Mouse (Mus musculus): ENCODE measurements around the gene Rad51.
A peak's percentile ranks its signal among the peaks of the same experiment; 100 is the strongest.

Rad51 gene

DNA sequence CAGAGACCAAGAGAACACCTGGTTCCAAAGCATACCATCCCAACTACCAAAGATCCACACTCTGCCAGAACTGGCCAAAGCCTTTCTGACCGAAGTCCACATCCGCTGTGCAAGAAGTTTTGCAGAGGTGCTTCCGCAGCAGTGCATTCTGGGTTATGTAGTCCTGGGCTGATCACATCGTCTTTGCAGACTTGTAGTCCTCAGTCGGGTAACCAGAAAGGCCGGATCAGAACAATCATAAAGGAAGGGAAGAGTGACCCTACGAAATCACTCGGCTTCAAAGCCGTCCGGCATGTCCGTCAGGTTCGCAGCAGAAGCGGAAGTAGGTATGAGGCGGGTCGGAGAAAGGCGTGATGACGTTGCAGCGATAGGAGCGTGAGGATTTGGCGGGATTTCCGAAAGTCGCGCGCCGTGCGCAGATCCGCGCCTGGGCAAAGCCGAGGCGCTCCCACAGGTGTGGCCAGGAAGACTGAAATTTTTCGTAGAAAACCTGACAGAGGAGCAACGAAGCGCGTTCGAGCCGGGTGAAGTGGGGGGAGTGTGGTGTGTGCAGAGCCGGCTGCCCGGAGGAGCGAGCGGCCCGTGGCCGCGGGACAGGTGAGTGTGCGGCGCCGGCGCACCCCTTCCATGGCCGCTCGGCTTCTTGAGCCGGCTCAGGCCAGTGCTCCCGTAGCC lies at the start of gene Rad51:
TSS of gene Rad51 (plus strand) at position 356 of the 675 bp plus-strand sequence.
- DNase-seq (ENCODE audit: low read depth, low spot score), result peak; percentile 89

DNA sequence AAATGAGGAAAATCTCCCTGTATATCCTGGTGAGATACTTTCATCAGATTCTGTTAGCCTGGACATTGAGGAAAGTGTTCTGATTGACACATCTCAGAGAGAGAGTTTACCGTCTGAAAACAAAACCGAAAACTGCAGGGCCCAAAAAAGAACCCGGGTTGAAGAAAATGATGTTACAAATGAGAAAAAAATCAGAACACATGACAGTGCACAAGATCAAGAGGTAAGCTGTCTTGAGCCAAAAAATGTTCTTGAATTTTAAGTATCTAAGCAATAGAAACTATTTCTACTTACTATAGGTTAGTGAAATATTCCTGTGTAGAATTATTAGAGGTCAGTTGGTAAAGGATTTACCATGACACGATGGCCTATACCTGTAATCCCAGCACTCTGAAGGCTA lies 40.2 kb upstream of the Rad51 start:
- no peak for DNase-seq (ENCODE audit: low read depth, low spot score)

DNA sequence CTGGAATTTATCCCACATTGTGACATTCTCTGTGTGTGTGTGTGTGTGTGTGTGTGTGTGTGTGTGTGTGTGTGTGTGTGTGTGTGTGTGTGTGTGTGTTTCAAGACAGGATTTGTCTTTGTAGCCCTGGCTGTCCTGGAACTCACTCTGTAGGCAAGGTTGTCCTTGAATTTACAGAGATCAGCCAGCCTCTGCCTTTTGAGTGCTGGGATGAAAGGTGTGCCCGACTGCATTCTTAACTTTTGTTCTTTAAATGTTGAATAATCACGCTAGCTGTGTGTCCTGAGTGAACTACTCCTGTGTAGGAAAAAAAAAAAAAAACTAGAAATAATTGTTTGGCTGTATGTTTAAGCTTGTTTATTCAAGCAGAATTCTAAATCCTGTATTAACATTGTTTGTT lies 26.4 kb upstream of the Rad51 start:
- DNase-seq (ENCODE audit: low read depth, low spot score), result no peak

- no peak for DNase-seq (ENCODE audit: low read depth, low spot score)
These were observed 11.0 kb upstream of the Rad51 start for GRCm38 (mm10) chr2:119101552-119101951.

DNA sequence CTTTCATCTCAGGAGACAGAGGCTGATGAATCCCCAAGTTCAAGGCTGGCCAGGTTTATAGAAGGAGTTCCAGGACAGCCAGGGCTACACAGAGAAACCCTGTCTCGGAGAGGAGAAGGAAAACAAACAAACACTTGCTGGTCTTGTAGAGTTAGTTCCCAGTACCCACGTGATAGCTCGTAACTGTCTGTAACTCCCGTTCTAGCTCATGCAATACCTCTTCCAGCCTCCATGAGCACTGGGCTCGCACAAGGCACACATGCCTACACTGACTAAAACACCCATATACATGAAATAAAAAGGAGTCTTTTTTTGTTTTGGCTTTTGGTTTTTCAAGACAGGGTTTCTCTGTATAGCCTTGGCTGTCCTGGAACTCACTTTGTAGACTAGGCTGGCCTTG lies 6.0 kb upstream of the Rad51 start:
- no peak for DNase-seq (ENCODE audit: low read depth, low spot score)

DNA sequence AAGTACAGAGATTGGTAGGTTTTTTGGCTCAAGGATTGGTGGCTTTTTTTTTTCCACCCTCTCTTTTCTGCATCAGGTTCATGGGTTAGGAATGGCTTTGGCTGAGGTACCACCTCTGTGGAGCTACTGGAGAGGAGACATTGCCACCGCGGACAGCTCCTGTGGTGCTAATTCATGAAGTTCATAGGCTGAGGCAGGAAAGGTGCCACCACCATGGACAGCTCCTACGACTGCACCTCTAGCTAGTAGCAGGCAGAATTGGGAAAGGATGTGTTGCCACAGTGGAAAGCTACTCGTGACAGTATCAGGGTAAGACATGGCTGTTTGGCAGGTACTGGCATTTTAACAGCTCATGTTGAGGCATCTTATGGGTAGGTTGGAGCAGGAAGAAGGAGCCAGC lies 4.0 kb upstream of the Rad51 start:
- no peak for DNase-seq (ENCODE audit: low read depth, low spot score)

GRCm38 (mm10) chr2:119111060-119111459 lies 1.5 kb upstream of the Rad51 start:
- DNase-seq (ENCODE audit: low read depth, low spot score), result no peak

- DNase-seq (ENCODE audit: low read depth, low spot score), result peak; percentile 32
These were observed 730 bp downstream of the Rad51 start for GRCm38 (mm10) chr2:119113121-119113925.

DNA sequence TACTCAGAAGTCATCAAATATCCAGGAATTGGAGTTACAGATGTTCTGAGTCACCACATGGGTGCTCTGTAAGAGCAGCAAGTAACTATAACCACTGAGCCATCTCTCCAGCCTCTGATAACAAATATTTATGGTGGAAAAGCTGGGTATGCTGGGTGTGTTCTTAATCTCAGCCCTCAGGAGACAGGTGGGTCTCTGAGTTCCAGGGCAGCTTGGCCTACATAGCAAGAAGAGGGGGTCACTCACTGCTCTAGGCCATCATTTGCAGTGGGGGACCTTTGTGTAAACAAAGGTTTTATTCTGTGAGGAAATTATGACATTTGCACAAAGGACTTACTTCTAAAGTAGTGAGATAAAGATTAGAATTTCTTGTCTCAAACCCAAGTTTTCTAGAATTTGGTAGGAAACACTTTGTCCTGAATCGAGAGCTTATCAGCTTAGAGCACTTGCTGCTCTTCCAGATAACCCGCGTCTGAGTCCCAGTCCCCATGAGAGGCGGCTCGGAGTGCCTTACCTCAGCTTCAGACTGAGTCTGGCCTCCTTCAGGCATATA lies 23.8 kb downstream of the Rad51 start:
- DNase-seq (ENCODE audit: low read depth, low spot score), result no peak

GRCm38 (mm10) chr2:119145199-119145598 lies 32.6 kb downstream of the Rad51 start:
- DNase-seq (ENCODE audit: low read depth, low spot score), result no peak

DNA sequence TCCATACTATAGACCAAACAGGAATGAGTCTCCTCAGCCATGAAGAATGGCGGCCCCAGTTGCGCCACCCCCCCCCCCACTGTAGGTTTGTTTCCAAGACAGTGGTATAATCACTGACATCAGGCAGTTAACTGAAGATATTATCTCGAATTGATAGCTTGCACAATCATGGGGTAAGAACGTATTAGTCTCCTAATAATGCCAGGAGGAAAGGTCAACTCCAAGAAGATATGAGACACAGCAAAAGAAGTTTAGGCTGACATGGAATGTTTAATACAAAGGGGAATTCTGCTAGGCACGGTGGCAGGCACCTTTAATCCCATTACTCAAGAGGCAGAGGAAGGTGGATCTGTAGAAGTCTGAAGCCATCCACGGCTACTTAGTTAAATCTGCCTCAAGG lies 33.8 kb downstream of the Rad51 start:
- no peak for DNase-seq (ENCODE audit: low read depth, low spot score)

GRCm38 (mm10) chr2:119147160-119147678 lies 34.6 kb downstream of the Rad51 start:
- DNase-seq (ENCODE audit: low read depth, low spot score), result no peak

DNA sequence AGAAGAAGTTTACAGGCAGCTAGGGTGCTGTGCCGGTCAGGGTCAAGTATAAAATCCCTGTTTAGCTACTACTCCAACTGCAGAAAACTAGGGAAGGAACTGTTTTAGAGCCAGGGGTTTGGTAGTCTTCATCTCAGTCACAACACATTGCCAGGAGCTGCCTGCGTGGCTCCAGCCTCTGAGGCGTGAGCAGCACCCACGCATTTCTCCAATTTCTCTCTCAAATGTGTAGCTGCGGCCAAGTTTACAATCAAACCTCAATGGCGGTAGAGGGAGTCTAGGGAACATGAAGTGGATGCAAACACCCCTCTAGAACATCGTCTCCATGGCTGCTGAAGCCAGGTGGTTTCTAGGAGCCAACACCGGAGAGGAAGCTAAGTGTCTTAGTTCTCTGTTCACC lies 35.2 kb downstream of the Rad51 start:
- no peak for DNase-seq (ENCODE audit: low read depth, low spot score)

GRCm38 (mm10) chr2:119152255-119152654 lies 39.7 kb downstream of the Rad51 start:
- DNase-seq (ENCODE audit: low read depth, low spot score), result no peak

GRCm38 (mm10) chr2:119154683-119155082 lies 42.1 kb downstream of the Rad51 start:
- DNase-seq (ENCODE audit: low read depth, low spot score), result no peak

- no peak for DNase-seq (ENCODE audit: low read depth, low spot score)
These were observed 42.8 kb downstream of the Rad51 start for GRCm38 (mm10) chr2:119155388-119155787.

- peak; percentile 24 for DNase-seq (ENCODE audit: low read depth, low spot score)
These were observed 43.6 kb downstream of the Rad51 start for GRCm38 (mm10) chr2:119156081-119156680.

DNA sequence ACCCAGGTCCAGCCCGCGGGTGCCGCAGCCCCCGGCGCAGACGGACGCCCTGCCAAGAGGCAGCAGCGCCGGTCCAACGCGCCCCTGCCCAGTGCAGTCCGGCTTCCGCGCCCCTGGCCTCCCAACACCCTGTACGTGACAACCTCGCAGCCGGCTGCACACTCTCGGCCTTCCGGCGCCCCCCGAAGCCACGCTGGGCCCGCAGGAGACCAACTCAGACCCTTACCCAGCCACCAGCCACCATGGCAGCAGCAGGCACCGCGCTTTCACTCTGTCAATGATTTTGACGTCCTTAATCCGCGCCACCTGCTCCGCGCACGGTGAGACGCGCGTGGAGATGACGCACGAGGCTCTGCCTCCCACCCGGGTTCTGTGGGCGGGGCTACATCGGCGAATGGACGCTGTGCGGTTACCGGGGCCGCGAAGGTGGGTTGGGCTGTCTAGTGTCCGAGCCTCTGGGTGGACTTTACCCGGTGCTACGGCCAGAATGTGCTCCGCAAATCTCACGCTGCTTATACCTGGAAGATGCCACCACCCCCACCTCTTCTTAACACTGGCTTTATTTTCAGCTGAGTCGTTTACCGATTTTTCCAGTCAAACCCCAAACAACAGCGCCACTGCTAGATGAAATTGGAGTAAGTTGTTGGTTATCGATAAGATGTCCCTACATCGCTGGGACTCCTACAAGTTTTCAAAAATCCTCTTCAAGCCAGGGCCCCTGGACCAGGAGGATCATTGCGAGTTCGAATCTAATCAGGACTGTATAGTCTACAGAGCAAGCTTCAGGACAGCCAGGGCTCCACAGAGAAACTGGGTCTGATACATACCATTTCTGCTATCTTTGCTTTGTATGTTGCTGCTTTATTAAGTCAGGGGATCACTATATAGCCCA lies 44.3 kb downstream of the Rad51 start, which contains the start of gene Rmdn3:
TSS of gene Rmdn3 (minus strand) at position 354 of the 892 bp plus-strand sequence.
- DNase-seq (ENCODE audit: low read depth, low spot score), result peak; percentile 95

- no peak for DNase-seq (ENCODE audit: low read depth, low spot score)
These were observed 45.2 kb downstream of the Rad51 start for GRCm38 (mm10) chr2:119157836-119158235.

DNA sequence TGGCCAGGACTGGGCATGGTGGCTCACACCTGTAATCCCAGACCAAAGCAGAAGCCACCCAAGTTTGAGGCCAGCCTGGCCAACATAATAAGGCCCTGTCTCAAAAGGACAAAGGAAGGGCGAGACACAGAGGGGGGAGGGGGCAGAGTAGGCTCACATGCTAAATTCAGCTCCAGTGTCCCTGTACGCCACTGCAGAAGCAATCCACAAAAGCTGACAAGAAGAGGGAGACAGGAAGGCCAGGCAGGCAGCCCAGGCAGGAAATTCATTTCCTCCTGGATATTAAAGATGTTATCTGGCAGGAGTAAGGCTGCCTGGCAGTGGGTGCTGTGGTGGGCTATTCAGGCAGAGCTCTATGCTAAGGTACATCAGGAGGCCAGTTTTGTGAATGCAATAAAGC lies 48.7 kb downstream of the Rad51 start:
- DNase-seq (ENCODE audit: low read depth, low spot score), result no peak

DNA sequence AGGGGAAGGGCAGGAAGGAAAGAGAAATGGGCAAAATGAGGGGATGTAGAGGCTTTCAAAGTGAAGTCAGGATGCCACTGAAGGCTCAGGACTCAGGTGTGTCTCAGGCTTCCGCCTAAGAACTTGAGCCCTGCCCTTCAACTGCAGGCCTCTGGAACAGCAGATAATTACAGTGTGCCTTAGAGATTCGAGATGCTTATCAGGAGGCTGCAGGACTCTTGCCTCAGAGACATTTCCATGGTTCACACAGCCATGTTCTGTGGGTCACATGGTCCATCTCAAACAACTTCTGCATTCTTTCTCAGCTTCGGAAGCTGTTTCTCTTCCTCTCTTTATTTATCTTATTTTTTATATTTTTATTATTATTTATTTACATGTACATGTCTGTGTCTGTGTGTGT lies 50.5 kb downstream of the Rad51 start:
- DNase-seq (ENCODE audit: low read depth, low spot score), result no peak

Measured in CD4-positive helper T cell, adult 2 months (primary cell).